Mouse (Mus musculus): ENCODE measurements at regions not wholly inside any gene's neighbourhood (a gene's known extent, or its start where the extent isn't known, plus 50 kb on each side); places are given as distances from the start of the nearest gene placed in this dataset.

DNA sequence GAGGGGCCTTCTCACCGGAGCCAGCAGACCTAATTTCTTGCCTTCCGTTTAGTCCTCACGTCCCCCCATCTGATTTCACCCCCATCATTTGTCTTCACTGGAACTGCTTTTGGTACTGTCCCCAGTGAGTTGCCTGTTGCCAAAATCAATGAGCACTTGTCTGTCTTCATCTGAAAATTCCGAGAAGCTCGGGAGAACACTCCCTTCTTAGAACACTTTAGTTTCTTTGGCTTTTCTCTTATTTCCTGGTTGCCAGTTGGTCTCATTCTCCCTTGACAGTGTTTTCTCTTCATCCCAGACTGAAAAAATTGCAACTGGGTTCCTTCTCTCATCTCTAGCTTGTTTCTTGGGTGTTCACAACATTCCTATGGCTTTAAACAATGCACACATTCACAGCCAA, 305.2 kb upstream of the Gm9747 start:
- DNase-seq (ENCODE audit: low spot score in 2 of 2) = no peak

DNA sequence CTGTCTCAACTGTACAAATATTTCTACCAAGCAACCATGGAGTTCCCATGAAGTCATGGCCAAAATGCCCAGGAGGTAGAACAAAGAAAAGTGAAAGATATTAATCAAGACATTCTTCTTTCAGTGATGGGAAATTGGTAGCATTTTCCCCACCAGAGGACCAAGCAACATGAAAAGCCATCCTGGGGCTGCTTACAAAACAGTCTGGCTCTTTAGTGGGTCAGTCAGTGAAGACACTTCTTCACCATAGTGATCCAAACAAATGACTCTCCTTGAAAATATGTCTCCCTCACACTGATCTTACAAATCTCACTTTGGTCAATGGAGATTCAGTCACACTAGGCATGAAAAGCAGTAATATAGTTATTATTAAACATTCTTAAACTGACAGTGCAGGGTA, 299.8 kb upstream of the Gm9747 start:
- DNase-seq (ENCODE audit: low spot score in 2 of 2) = no peak

DNA sequence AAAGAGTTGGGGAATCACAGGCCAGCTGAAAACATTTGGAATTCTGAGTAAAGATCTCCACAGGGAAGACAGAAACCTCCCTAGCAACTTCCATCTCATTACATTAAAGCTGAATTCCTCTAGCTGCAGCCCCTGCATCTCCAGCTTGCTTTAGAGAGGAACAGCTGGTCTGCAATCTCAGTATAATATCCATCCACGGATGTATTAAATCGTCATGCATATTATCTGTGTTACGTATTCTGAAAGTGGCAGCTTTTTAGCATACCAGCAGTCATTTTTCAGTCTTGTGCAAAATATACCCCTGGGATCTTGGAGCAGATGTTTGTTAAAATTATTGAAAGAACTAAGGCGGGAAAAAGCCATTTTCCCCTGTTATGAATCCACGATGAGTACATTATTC, 287.7 kb upstream of the Gm9747 start:
- DNase-seq (ENCODE audit: low spot score in 2 of 2) = no peak

- DNase-seq (ENCODE audit: low spot score in 2 of 2) = no peak
Observed at GRCm38 (mm10) chr1:81950140-81950550, 282.8 kb upstream of the Gm9747 start.

- no peak for DNase-seq (ENCODE audit: low spot score in 2 of 2)
Observed at GRCm38 (mm10) chr1:81950853-81951252, 282.1 kb upstream of the Gm9747 start.

GRCm38 (mm10) chr1:81951493-81952011, 281.4 kb upstream of the Gm9747 start:
- no peak for DNase-seq (ENCODE audit: low spot score in 2 of 2)

DNA sequence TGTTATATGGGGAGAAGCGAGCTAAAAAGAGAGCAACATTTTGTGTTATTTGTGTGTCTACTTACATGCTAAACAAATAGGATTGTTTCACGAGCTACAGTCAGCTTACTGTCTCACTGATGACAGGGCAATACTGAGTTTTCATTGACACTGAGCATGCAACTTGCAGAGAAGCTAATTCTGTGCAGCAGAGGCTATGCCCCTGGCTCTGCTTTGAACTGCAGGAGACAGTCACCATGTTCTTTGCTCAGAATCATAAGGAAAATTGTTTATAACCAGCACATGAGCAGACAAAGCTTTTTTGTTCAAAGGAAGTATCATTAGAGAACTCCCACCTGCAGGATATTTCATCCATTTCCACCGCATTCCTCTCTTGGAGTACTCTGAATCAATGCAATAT, 280.8 kb upstream of the Gm9747 start:
- no peak for DNase-seq (ENCODE audit: low spot score in 2 of 2)

DNA sequence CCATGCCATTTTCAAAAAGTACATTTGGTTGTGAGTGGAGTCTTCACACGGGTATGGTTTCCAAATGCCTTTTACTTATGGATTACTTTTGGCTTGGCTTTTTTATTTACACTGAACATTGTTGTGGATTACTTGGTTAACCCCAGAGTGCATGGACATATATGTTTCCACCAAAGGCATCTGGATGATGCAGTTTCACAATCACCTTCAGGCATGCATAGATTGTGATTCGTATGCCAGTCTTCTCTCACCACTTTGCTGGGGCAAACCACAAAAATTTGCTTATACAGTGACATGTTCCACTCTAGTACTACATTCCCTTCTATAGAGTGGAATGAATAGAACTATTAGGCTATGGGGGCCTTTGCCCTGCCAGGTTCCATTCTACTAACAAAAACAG, 278.4 kb upstream of the Gm9747 start:
- DNase-seq (ENCODE audit: low spot score in 2 of 2) = no peak

- no peak for DNase-seq (ENCODE audit: low spot score in 2 of 2)
Observed at GRCm38 (mm10) chr1:81967062-81967461, 265.9 kb upstream of the Gm9747 start.

DNA sequence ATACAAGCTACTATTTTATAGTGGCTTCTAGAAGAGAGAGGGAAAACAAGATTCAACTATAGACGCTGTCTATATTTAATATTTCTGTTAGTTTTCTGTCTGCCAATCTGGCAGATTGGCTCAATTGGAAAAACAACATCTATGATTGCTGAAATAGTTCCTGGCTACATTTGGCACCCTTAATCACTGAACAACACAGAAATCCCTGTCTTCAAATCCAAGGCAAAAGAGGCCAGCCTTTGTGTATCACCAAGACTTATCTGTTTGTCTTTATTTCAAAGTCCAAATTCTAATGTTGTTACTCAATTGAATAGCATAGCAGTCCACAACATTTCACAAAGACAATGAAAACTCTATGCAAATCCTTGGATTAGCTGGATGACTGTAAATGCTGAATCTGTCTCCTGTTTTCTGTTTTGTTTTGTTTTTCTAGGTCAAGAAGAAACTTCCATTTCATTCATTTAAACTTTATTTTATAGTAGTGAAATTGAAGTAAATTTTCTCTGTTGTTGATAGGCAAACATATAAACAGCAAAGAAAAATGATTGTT, 265.1 kb upstream of the Gm9747 start:
- no peak for DNase-seq (ENCODE audit: low spot score in 2 of 2)

- DNase-seq (ENCODE audit: low spot score in 2 of 2) = no peak
Observed at GRCm38 (mm10) chr1:81972575-81972974, 260.3 kb upstream of the Gm9747 start.

GRCm38 (mm10) chr1:81973481-81973880, 259.4 kb upstream of the Gm9747 start:
- DNase-seq (ENCODE audit: low spot score in 2 of 2) = no peak

DNA sequence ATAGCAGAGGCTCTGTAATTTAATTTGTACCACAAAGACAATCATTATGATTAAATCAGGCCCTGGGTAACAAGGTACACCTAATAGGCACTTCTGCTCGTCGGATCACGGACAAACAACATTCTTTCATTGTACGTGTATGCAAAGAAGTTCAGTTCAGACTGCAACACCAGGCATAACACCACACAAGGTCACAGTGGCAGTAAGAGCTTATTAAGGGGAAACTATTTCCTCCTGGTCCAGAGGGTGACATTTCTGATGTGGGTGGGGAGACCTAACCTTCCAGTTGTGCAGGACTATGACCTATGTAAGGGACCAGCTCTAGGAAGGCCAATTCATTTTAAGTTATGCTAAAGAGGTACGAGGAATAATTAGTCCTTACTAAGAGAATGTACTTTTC, 225.0 kb upstream of the Gm9747 start:
- DNase-seq (ENCODE audit: low spot score in 2 of 2) = no peak

GRCm38 (mm10) chr1:82008805-82009204, 224.1 kb upstream of the Gm9747 start:
- no peak for DNase-seq (ENCODE audit: low spot score in 2 of 2)

- no peak for DNase-seq (ENCODE audit: low spot score in 2 of 2)
Observed at GRCm38 (mm10) chr1:82010995-82011394, 221.9 kb upstream of the Gm9747 start.

DNA sequence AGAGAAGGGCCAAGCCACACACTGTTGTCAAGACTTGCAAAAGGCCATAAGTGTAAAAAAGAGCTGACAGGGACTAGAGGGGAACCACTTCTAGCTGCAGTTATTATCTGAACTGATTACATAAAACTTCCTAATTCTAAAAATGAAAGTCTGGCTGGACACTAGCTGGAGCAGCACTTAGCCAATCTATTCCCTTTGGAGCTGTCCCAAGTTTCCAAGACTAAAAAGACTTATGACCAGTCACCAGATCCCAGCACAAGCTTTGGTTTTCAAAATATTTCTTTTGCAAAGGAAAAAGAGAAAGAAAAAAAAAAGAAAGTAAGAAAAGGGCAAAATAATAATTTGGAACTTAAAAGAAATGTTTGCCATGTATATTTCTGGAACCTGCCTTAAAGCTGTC, 217.6 kb upstream of the Gm9747 start:
- DNase-seq (ENCODE audit: low spot score in 2 of 2) = no peak

GRCm38 (mm10) chr1:82018701-82019404, 214.1 kb upstream of the Gm9747 start:
- DNase-seq (ENCODE audit: low spot score in 2 of 2) = no peak

DNA sequence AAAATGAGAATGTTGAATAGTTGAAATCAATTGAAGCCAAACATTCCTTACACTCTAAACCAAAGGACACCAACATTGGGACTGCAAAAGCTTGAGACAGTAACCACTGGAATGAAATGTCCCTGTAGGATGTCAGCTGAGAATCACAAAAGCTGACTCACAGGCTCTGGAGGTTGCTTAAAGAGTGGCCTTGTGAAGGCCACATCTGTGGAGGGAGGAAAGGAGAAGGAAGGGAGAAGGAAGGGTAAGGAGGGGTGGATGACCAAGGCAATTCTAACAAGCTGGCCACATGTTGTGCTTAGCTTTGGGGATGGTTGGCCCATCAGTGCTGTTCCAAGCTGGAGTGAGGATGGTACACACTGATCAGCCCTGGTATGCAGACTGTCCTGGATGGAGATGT, 205.2 kb upstream of the Gm9747 start:
- DNase-seq (ENCODE audit: low spot score in 2 of 2) = no peak

GRCm38 (mm10) chr1:82031130-82031529, 201.8 kb upstream of the Gm9747 start:
- DNase-seq (ENCODE audit: low spot score in 2 of 2) = no peak

GRCm38 (mm10) chr1:82032410-82032809, 200.5 kb upstream of the Gm9747 start:
- DNase-seq (ENCODE audit: low spot score in 2 of 2) = no peak

- no peak for DNase-seq (ENCODE audit: low spot score in 2 of 2)
Observed at GRCm38 (mm10) chr1:82038171-82038570, 194.7 kb upstream of the Gm9747 start.

GRCm38 (mm10) chr1:82038698-82039097, 194.2 kb upstream of the Gm9747 start:
- no peak for DNase-seq (ENCODE audit: low spot score in 2 of 2)

- no peak for DNase-seq (ENCODE audit: low spot score in 2 of 2)
Observed at GRCm38 (mm10) chr1:82041286-82042050, 191.4 kb upstream of the Gm9747 start.

Data from cerebellum, postnatal 4 days (tissue).